Mouse (Mus musculus) layer of hippocampus, adult 2 months (tissue): Measurements from ENCODE around the gene Cnn1. TPM values are rescaled to one million over a fixed set of nuclear protein-coding genes. Genes with fewer than 3 reads are reported as not detected.
"Not testable (repeated sequence)": the region's sequence is repeated elsewhere in the genome, so short reads cannot be mapped to it uniquely, and the experiment has no call there.

Source experiments
- DNase-seq, 2 experiments: peaks; one replicate each; pipeline ENCODE4 v3.0.0; 2022; ENCODE audit warnings: low spot score in 2 of 2
- H3K27ac ChIP-seq: fragments of 200-600 bp; 2 replicates; pipeline ENCODE4 v1.8.1; 2022
- H3K4me3 ChIP-seq: fragments of 200-600 bp; 2 replicates; pipeline ENCODE4 v1.8.1; 2022; ENCODE audit warnings: mild to moderate bottlenecking
- CTCF ChIP-seq: fragments of 200-600 bp; conservative IDR thresholded peaks from 2 replicates; pipeline ENCODE4 v1.8.1; 2022; ENCODE audit warnings: antibody characterized with exemption, mild to moderate bottlenecking, moderate library complexity
- total RNA-seq, 2 experiments: library from RNA; stranded (reverse); gene quantifications; 2 replicates each; pipeline ENCODE4 v1.2.3; 2021

Cnn1 gene
- total RNA-seq, 2 experiments from 2014 or later, result 0.44 to 1.4 TPM

GRCm38 (mm10) chr9:22061339-22061738, 37.7 kb upstream of the Cnn1 start:
- no peak for TF ChIP-seq CTCF
- peak in 1 of 2 experiments; percentile 55 for DNase-seq
- Histone ChIP-seq H3K4me3 (no peak overlapping the region), H3K27ac (peak overlapping the region; percentile 75)

GRCm38 (mm10) chr9:22064341-22064740, 34.7 kb upstream of the Cnn1 start:
- DNase-seq, result peak in 1 of 2 experiments; percentile 76

GRCm38 (mm10) chr9:22065642-22066041, 33.4 kb upstream of the Cnn1 start:
- no peak for TF ChIP-seq CTCF
- Histone ChIP-seq H3K27ac (no peak overlapping the region), H3K4me3 (no peak overlapping the region)
- no peak for DNase-seq

More at GRCm38 (mm10) chr9:22064341-22064740, 34.7 kb upstream of the Cnn1 start:
- no peak overlapping the region for H3K4me3 ChIP-seq
- no peak for TF ChIP-seq CTCF
- no peak overlapping the region; the same call in 1 of the 2 replicates for H3K27ac ChIP-seq

- Histone ChIP-seq H3K27ac (no peak overlapping the region), H3K4me3 (no peak overlapping the region)
- TF ChIP-seq CTCF, result peak; percentile 91
- DNase-seq, result no peak
Observed at GRCm38 (mm10) chr9:22066433-22066832, 32.6 kb upstream of the Cnn1 start.

- TF ChIP-seq CTCF, result no peak
- Histone ChIP-seq H3K4me3 (no peak overlapping the region), H3K27ac (no peak overlapping the region)
- DNase-seq, result no peak
Observed at GRCm38 (mm10) chr9:22067195-22067594, 31.8 kb upstream of the Cnn1 start.

- no peak for DNase-seq
- Histone ChIP-seq H3K27ac (peak overlapping the region; percentile 99), H3K4me3 (peak overlapping the region; percentile 75)
- no peak for TF ChIP-seq CTCF
Observed at GRCm38 (mm10) chr9:22069881-22070553, 29.0 kb upstream of the Cnn1 start.

GRCm38 (mm10) chr9:22070791-22071573, 28.0 kb upstream of the Cnn1 start, which contains the start of the genes Gm49318 and Zfp653:
Gene Gm49318 (minus strand): TSS chr9:22071259.
Gene Zfp653 (minus strand): TSS chr9:22071376.
- DNase-seq, result peak; percentile 96 to 97
- peak; percentile 43 for TF ChIP-seq CTCF
- Histone ChIP-seq H3K4me3 (peak within 1 kb of the TSS; percentile 75), H3K27ac (peak within 1 kb of the TSS; percentile 99)

- H3K27ac ChIP-seq, result no peak overlapping the region
- no peak overlapping the region for H3K4me3 ChIP-seq
- DNase-seq, result no peak
- no peak for TF ChIP-seq CTCF
Observed at GRCm38 (mm10) chr9:22072276-22072675, 26.7 kb upstream of the Cnn1 start.

GRCm38 (mm10) chr9:22075778-22076177, 23.2 kb upstream of the Cnn1 start:
- H3K4me3 ChIP-seq, DNase-seq, H3K27ac ChIP-seq: not testable (repeated sequence)

- no peak overlapping the region for H3K4me3 ChIP-seq
- DNase-seq, result no peak
- no peak for TF ChIP-seq CTCF
- H3K27ac ChIP-seq, result no peak overlapping the region
Observed at GRCm38 (mm10) chr9:22076223-22076622, 22.8 kb upstream of the Cnn1 start.

- no peak for TF ChIP-seq CTCF
- H3K27ac ChIP-seq, result peak overlapping the region; percentile 95
- peak overlapping the region; percentile 73 for H3K4me3 ChIP-seq
- no peak for DNase-seq
Observed at GRCm38 (mm10) chr9:22084667-22085021, 14.4 kb upstream of the Cnn1 start.

- no peak for TF ChIP-seq CTCF
- peak; percentile 95 to 97 for DNase-seq
- Histone ChIP-seq H3K27ac (peak within 1 kb of the TSS; percentile 95), H3K4me3 (peak within 1 kb of the TSS; percentile 73)
Observed at GRCm38 (mm10) chr9:22085022-22085834, 13.8 kb upstream of the Cnn1 start, which contains the start of gene Ecsit. Gene Ecsit (minus strand): TSS chr9:22085438.

GRCm38 (mm10) chr9:22086012-22086411, 13.0 kb upstream of the Cnn1 start:
- DNase-seq, result no peak
- Histone ChIP-seq H3K4me3 (peak overlapping the region; percentile 73), H3K27ac (peak overlapping the region; percentile 95)
- TF ChIP-seq CTCF, result no peak
